Mouse (Mus musculus): ENCODE results near the gene Sipa1. TPM values are rescaled to one million over a fixed set of nuclear protein-coding genes. Genes with fewer than 3 reads are reported as not detected.
A peak's percentile ranks its signal among the peaks of the same experiment; 100 is the strongest.

Sipa1 gene
- total and polyA plus RNA-seq, 3 experiments, result 6.2 to 15.5 TPM; not detected in 1

DNA sequence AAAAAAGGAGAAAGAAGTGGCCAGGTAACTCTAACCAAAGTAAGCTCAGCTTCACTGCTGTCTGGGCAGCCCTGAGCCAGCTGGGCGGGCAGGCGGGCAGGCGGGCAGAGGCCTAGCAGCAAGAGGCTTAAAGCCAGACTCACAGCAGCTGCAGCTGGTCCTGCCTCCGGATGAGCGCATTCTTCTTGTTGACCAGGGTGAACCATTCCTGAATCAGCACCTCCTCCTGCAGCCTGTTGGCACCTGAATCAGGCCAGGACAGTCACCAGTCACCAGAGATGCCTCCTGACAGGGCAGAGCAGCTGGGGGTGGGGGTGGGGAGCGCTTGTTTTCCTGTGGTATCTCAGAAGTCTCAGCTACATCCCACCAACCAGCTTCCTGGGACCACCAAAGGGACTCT is 46.6 kb upstream of the Sipa1 start:
- Histone ChIP-seq H3K79me2 (ENCODE audit: control insufficient read depth, insufficient read depth, low read length, poor library complexity) (peaks cover 3% of the 10 kb centered on the region; the same call in 1 of the 2 replicates), H3K9ac (ENCODE audit: control insufficient read depth, low read depth, low read length, poor library complexity, severe bottlenecking) (no peak overlapping the region), H3K4me1 (ENCODE audit: control insufficient read depth in 1 of 2, insufficient read depth in 2 of 2, low read length in 2 of 2) (peaks cover 0 to 9% of the 10 kb centered on the region in 2 experiments; a peak in 2 of 4 replicates), H3K36me3 (ENCODE audit: control insufficient read depth in 1 of 2, insufficient read depth in 2 of 2, low read length in 2 of 2) (peaks cover 0 to 13% of the 10 kb centered on the region in 2 experiments), H3K27me3 (ENCODE audit: control insufficient read depth in 1 of 2, insufficient read depth in 2 of 2, low read length in 2 of 2) (no peaks in the 10 kb centered on the region), H3K27ac (ENCODE audit: control insufficient read depth, low read depth, low read length) (no peak overlapping the region), H3K9me3 (replicated peaks; ENCODE audit: insufficient read depth, low read length) (no peaks in the 10 kb centered on the region), H3K4me3 (ENCODE audit: control insufficient read depth in 1 of 2, insufficient read depth in 1 of 2, low read depth in 2 of 2, low read length in 2 of 2) (no peak overlapping the region)
- TF ChIP-seq CHD2 (IDR thresholded peaks at IDR 0.05; ENCODE audit: low read length) (no peak), SMC3 (IDR thresholded peaks at IDR 0.05; ENCODE audit: low read depth, low read length) (no peak), MAZ (IDR thresholded peaks at IDR 0.05; ENCODE audit: low read depth, low read length) (no peak), MAX (IDR thresholded peaks at IDR 0.05; ENCODE audit: low read length) (no peak), TBP (IDR thresholded peaks at IDR 0.05; ENCODE audit: low read depth, low read length) (no peak), EP300 (IDR thresholded peaks at IDR 0.05; ENCODE audit: low read depth in 1 of 2, low read length in 2 of 2) (no peak), TAL1 (IDR thresholded peaks at IDR 0.05; ENCODE audit: low read length) (no peak), CTCF (IDR thresholded peaks at IDR 0.05 in 2 of 3, conservative IDR thresholded peaks at IDR 0.05 in 1 of 3; ENCODE audit: control insufficient read depth in 1 of 3, insufficient read depth in 1 of 3, low read depth in 2 of 3, low read length in 3 of 3, poor library complexity in 1 of 3, severe bottlenecking in 1 of 3) (no peak), MYC (IDR thresholded peaks at IDR 0.05; ENCODE audit: low read depth, low read length) (no peak), E2F4 (IDR thresholded peaks at IDR 0.05; ENCODE audit: borderline replicate concordance, low read depth, low read length) (no peak), ZMIZ1 (IDR thresholded peaks at IDR 0.05; ENCODE audit: low read depth, low read length) (no peak), TCF12 (IDR thresholded peaks at IDR 0.05; ENCODE audit: low read depth, low read length) (no peak), UBTF (IDR thresholded peaks at IDR 0.05; ENCODE audit: borderline replicate concordance, insufficient read depth, low read depth, low read length) (no peak), POLR2AphosphoS2 (IDR thresholded peaks at IDR 0.05; ENCODE audit: low read length) (no peak), ZKSCAN1 (IDR thresholded peaks at IDR 0.05; ENCODE audit: low read depth, low read length) (no peak), SIN3A (IDR thresholded peaks at IDR 0.05; ENCODE audit: low read length) (no peak), MAFK (IDR thresholded peaks at IDR 0.05; ENCODE audit: borderline replicate concordance, low read depth, low read length) (no peak), ZC3H11A (IDR thresholded peaks at IDR 0.05; ENCODE audit: low read depth, low read length) (no peak), MXI1 (IDR thresholded peaks at IDR 0.05; ENCODE audit: low read depth, low read length) (no peak), POLR2A (IDR thresholded peaks at IDR 0.05; ENCODE audit: control insufficient read depth in 1 of 2, insufficient read depth in 1 of 2, low read depth in 1 of 2, low read length in 2 of 2, poor library complexity in 1 of 2) (no peak)
- no peak for DNase-seq (ENCODE audit: low read depth, low spot score)

DNA sequence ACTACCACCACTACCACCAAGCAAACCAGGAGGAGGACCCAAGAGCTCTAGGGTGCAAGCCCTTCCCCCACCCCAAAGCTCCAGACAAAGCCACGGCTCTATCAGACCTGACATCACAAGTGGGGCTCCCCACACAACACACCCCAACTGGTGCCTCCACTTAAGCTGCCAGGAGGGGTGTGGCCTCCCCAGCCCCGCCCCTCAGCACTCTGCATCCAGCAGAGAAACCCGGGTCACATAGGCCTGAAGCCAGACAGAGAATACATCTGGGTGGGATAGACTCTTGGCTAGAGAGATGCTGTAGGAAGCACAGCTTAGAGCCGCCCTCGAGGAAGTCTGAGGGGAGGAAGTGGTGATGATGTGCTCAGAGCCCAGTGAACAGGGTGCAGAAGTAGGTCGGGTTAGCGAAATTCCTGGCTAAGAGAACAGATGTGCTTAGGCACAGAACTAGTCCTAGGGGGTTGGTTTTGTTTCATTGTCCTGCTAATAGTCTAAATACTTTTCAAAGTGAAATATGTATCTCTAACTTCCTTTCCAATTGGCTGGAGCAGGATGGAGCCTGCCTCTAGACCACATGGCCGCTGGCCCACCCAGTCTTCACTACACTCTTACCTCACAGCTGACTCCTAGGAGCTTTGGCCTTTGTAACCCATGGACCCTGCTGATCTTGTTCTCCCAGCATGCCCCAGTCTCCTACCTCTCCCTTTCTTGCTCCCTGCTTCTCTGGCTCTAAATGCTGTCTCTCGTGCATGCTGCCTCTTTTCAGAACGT is 41.5 kb upstream of the Sipa1 start:
- Histone ChIP-seq H3K27me3 (ENCODE audit: control insufficient read depth in 1 of 2, insufficient read depth in 2 of 2, low read length in 2 of 2) (no peaks in the 10 kb centered on the region), H3K4me3 (ENCODE audit: control insufficient read depth in 1 of 2, insufficient read depth in 1 of 2, low read depth in 2 of 2, low read length in 2 of 2) (no peak overlapping the region), H3K36me3 (ENCODE audit: control insufficient read depth in 1 of 2, insufficient read depth in 2 of 2, low read length in 2 of 2) (peaks cover 0 to 14% of the 10 kb centered on the region in 2 experiments; a peak in 3 of 4 replicates), H3K27ac (ENCODE audit: control insufficient read depth, low read depth, low read length) (peak overlapping the region; percentile 53), H3K4me1 (ENCODE audit: control insufficient read depth in 1 of 2, insufficient read depth in 2 of 2, low read length in 2 of 2) (peaks cover 0 to 18% of the 10 kb centered on the region in 2 experiments; a peak in 3 of 4 replicates), H3K79me2 (ENCODE audit: control insufficient read depth, insufficient read depth, low read length, poor library complexity) (no peaks in the 10 kb centered on the region), H3K9ac (ENCODE audit: control insufficient read depth, low read depth, low read length, poor library complexity, severe bottlenecking) (peak overlapping the region; percentile 28), H3K9me3 (replicated peaks; ENCODE audit: insufficient read depth, low read length) (no peaks in the 10 kb centered on the region)
- DNase-seq (ENCODE audit: low read depth, low spot score), result peak; percentile 86
- TF ChIP-seq POLR2AphosphoS2 (IDR thresholded peaks at IDR 0.05; ENCODE audit: low read length) (peak; percentile 48; the same call in 1 of the 2 replicates), NELFE (IDR thresholded peaks at IDR 0.05; ENCODE audit: low read depth, low read length) (peak; percentile 34), CTCF (IDR thresholded peaks at IDR 0.05 in 2 of 3, conservative IDR thresholded peaks at IDR 0.05 in 1 of 3; ENCODE audit: control insufficient read depth in 1 of 3, insufficient read depth in 1 of 3, low read depth in 2 of 3, low read length in 3 of 3, poor library complexity in 1 of 3, severe bottlenecking in 1 of 3) (no peak), EP300 (IDR thresholded peaks at IDR 0.05; ENCODE audit: low read depth in 1 of 2, low read length in 2 of 2) (0 out of 4 replicates have a peak, but pooled peaks of 1 of the 2 experiments have one; percentile 12), ETS1 (IDR thresholded peaks at IDR 0.05; ENCODE audit: low read depth, low read length) (0 out of 2 replicates have a peak, but pooled peaks have one; percentile 39), MAZ (IDR thresholded peaks at IDR 0.05; ENCODE audit: low read depth, low read length) (0 out of 2 replicates have a peak, but pooled peaks have one; percentile 15), TCF12 (IDR thresholded peaks at IDR 0.05; ENCODE audit: low read depth, low read length) (no peak), MXI1 (IDR thresholded peaks at IDR 0.05; ENCODE audit: low read depth, low read length) (0 out of 2 replicates have a peak, but pooled peaks have one; percentile 26)

All from MEL (cell line).